Mouse (Mus musculus) megakaryocyte, embryonic 14.5 days (primary cell): Measurements from ENCODE around the gene Mta3.

Experiments
- FLI1 ChIP-seq: IDR thresholded peaks from 2 replicates; pipeline ENCODE4 v1.6.1; 2012; ENCODE audit warnings: low read length, inconsistent platforms, mixed read lengths
- GATA1 ChIP-seq: IDR thresholded peaks from 3 replicates; pipeline ENCODE4 v1.6.1; 2012; ENCODE audit warnings: mixed read lengths, low read length, inconsistent platforms, borderline replicate concordance

- no peak for TF ChIP-seq GATA1
- TF ChIP-seq FLI1, result no peak
Measured at GRCm38 (mm10) chr17:83829356-83829755, 123.4 kb downstream of the Mta3 start.
